Mouse (Mus musculus): ENCODE results near the gene F7.
A peak's percentile ranks its signal among the peaks of the same experiment; 100 is the strongest.

F7 gene

GRCm38 (mm10) chr8:13025487-13026224, at the start of gene F7:
Gene F7 (plus strand): TSS chr8:13026034.
- DNase-seq: peak; percentile 51 to 60

GRCm38 (mm10) chr8:12976290-12976689, 49.5 kb upstream of the F7 start:
- peak in 1 of 2 experiments; percentile 24 for DNase-seq

- DNase-seq: no peak
Measured at GRCm38 (mm10) chr8:12976723-12977122, 49.1 kb upstream of the F7 start.

- DNase-seq: no peak
Measured at GRCm38 (mm10) chr8:12977325-12977724, 48.5 kb upstream of the F7 start.

- no peak for DNase-seq
Measured at GRCm38 (mm10) chr8:12978308-12978707, 47.5 kb upstream of the F7 start.

GRCm38 (mm10) chr8:12978726-12979125, 47.1 kb upstream of the F7 start:
- peak; percentile 70 to 80 for DNase-seq

- no peak for DNase-seq
Measured at GRCm38 (mm10) chr8:12983681-12984467, 42.0 kb upstream of the F7 start.

GRCm38 (mm10) chr8:12984601-12985243, 41.1 kb upstream of the F7 start:
- no peak for DNase-seq

GRCm38 (mm10) chr8:12985259-12985658, 40.6 kb upstream of the F7 start:
- DNase-seq: no peak

- DNase-seq: no peak
Measured at GRCm38 (mm10) chr8:12987571-12987970, 38.3 kb upstream of the F7 start.

GRCm38 (mm10) chr8:12988722-12989430, 37.0 kb upstream of the F7 start:
- DNase-seq: peak in 1 of 2 experiments; percentile 19

GRCm38 (mm10) chr8:12991411-12991810, 34.4 kb upstream of the F7 start:
- no peak for DNase-seq

- DNase-seq: no peak
Measured at GRCm38 (mm10) chr8:12994468-12994867, 31.4 kb upstream of the F7 start.

- no peak for DNase-seq
Measured at GRCm38 (mm10) chr8:12995481-12995880, 30.4 kb upstream of the F7 start.

- DNase-seq: peak; percentile 15 to 29
Measured at GRCm38 (mm10) chr8:12996831-12997275, 29.0 kb upstream of the F7 start.

- no peak for DNase-seq
Measured at GRCm38 (mm10) chr8:12998331-12998730, 27.5 kb upstream of the F7 start.

GRCm38 (mm10) chr8:12999793-13000192, 26.0 kb upstream of the F7 start:
- peak; percentile 38 to 41 for DNase-seq

- DNase-seq: no peak
Measured at GRCm38 (mm10) chr8:13007458-13007857, 18.4 kb upstream of the F7 start.

GRCm38 (mm10) chr8:13010313-13010712, 15.5 kb upstream of the F7 start:
- peak in 1 of 2 experiments; percentile 23 for DNase-seq

- peak in 1 of 2 experiments; percentile 16 for DNase-seq
Measured at GRCm38 (mm10) chr8:13019560-13019959, 6.3 kb upstream of the F7 start.

- DNase-seq: no peak
Measured at GRCm38 (mm10) chr8:13021830-13022229, 4.0 kb upstream of the F7 start.

- DNase-seq: no peak
Measured at GRCm38 (mm10) chr8:13027615-13028014, 1.8 kb downstream of the F7 start.

- no peak for DNase-seq
Measured at GRCm38 (mm10) chr8:13028482-13028881, 2.6 kb downstream of the F7 start.
